Mouse (Mus musculus): ENCODE results near the gene Actc1. TPM values are rescaled to one million over a fixed set of nuclear protein-coding genes. Genes with fewer than 3 reads are reported as not detected.
A peak's percentile ranks its signal among the peaks of the same experiment; 100 is the strongest.

The Actc1 gene
- 36.4 and 80.5 TPM in 2 replicates for polyA plus RNA-seq (2015; fragmentation: Nextera tagmentation; extraction: Ambion mirVana)

GRCm38 (mm10) chr2:114052696-114053598 is at the start of gene Actc1:
Actc1 (minus strand) TSS chr2:114053548.
- Histone ChIP-seq H3K4me3 (ENCODE audit: low read depth, low read length) (no peak within 1 kb of the TSS), H3K9me3 (replicated peaks; ENCODE audit: control insufficient read depth, low read length) (no peaks in the 10 kb centered on the region), H3K9ac (ENCODE audit: low read depth, low read length) (no peak within 1 kb of the TSS), H3K36me3 (ENCODE audit: control insufficient read depth, insufficient read depth) (no peaks in the 10 kb centered on the region), H3K4me2 (ENCODE audit: low read depth, low read length) (no peak within 1 kb of the TSS), H3K4me1 (ENCODE audit: control insufficient read depth, low read depth, low read length) (no peaks in the 10 kb centered on the region), H3K27me3 (ENCODE audit: control insufficient read depth, insufficient read depth, low read depth, low read length) (no peaks in the 10 kb centered on the region), H3K27ac (ENCODE audit: low read length) (no peak within 1 kb of the TSS)
- 21% methylated on average over 14 of the region's 14 CpGs for WGBS (ENCODE audit: insufficient replicate concordance)
- ATAC-seq (ENCODE audit: low read depth): no peak

- H3K36me3 ChIP-seq (ENCODE audit: control insufficient read depth, insufficient read depth): peaks cover 11% of the 10 kb centered on the region
- no peak for ATAC-seq (ENCODE audit: low read depth)
- H3K9ac ChIP-seq (ENCODE audit: low read depth, low read length): no peak overlapping the region
- H3K4me2 ChIP-seq (ENCODE audit: low read depth, low read length): no peak overlapping the region
- 71% methylated on average over 3 of the region's 3 CpGs for WGBS (ENCODE audit: insufficient replicate concordance)
- H3K9me3 ChIP-seq (replicated peaks; ENCODE audit: control insufficient read depth, low read length): no peaks in the 10 kb centered on the region
- no peak overlapping the region for H3K4me3 ChIP-seq (ENCODE audit: low read depth, low read length)
- H3K27ac ChIP-seq (ENCODE audit: low read length): no peak overlapping the region
- H3K4me1 ChIP-seq (ENCODE audit: control insufficient read depth, low read depth, low read length): peaks cover 2% of the 10 kb centered on the region
- H3K27me3 ChIP-seq (ENCODE audit: control insufficient read depth, insufficient read depth, low read depth, low read length): no peaks in the 10 kb centered on the region
Measured at GRCm38 (mm10) chr2:114102471-114102870, 49.1 kb upstream of the Actc1 start.

- Histone ChIP-seq H3K4me1 (ENCODE audit: control insufficient read depth, low read depth, low read length) (peaks cover 2% of the 10 kb centered on the region), H3K4me2 (ENCODE audit: low read depth, low read length) (no peak overlapping the region), H3K9me3 (replicated peaks; ENCODE audit: control insufficient read depth, low read length) (no peaks in the 10 kb centered on the region), H3K9ac (ENCODE audit: low read depth, low read length) (no peak overlapping the region), H3K36me3 (ENCODE audit: control insufficient read depth, insufficient read depth) (peaks cover 11% of the 10 kb centered on the region), H3K27me3 (ENCODE audit: control insufficient read depth, insufficient read depth, low read depth, low read length) (no peaks in the 10 kb centered on the region), H3K27ac (ENCODE audit: low read length) (no peak overlapping the region), H3K4me3 (ENCODE audit: low read depth, low read length) (no peak overlapping the region)
- 77% methylated on average over 9 of the region's 9 CpGs for WGBS (ENCODE audit: insufficient replicate concordance)
- ATAC-seq (ENCODE audit: low read depth): no peak
Measured at GRCm38 (mm10) chr2:114100834-114101233, 47.5 kb upstream of the Actc1 start.

- H3K36me3 ChIP-seq (ENCODE audit: control insufficient read depth, insufficient read depth): peaks cover 6% of the 10 kb centered on the region
- H3K27me3 ChIP-seq (ENCODE audit: control insufficient read depth, insufficient read depth, low read depth, low read length): no peaks in the 10 kb centered on the region
- H3K27ac ChIP-seq (ENCODE audit: low read length): no peak overlapping the region
- no peak for ATAC-seq (ENCODE audit: low read depth)
- no peaks in the 10 kb centered on the region for H3K9me3 ChIP-seq (replicated peaks; ENCODE audit: control insufficient read depth, low read length)
- H3K4me1 ChIP-seq (ENCODE audit: control insufficient read depth, low read depth, low read length): peaks cover 2% of the 10 kb centered on the region
- H3K4me2 ChIP-seq (ENCODE audit: low read depth, low read length): no peak overlapping the region
- WGBS (ENCODE audit: insufficient replicate concordance): 60% methylated on average over 3 of the region's 3 CpGs
- no peak overlapping the region for H3K4me3 ChIP-seq (ENCODE audit: low read depth, low read length)
- H3K9ac ChIP-seq (ENCODE audit: low read depth, low read length): no peak overlapping the region
Measured at GRCm38 (mm10) chr2:114099816-114100215, 46.5 kb upstream of the Actc1 start.

- H3K9ac ChIP-seq (ENCODE audit: low read depth, low read length): no peak overlapping the region
- H3K9me3 ChIP-seq (replicated peaks; ENCODE audit: control insufficient read depth, low read length): no peaks in the 10 kb centered on the region
- ATAC-seq (ENCODE audit: low read depth): peak; percentile 30; the same call in 1 of the 2 replicates
- H3K36me3 ChIP-seq (ENCODE audit: control insufficient read depth, insufficient read depth): peaks cover 6% of the 10 kb centered on the region
- H3K4me2 ChIP-seq (ENCODE audit: low read depth, low read length): no peak overlapping the region
- no peak overlapping the region for H3K27ac ChIP-seq (ENCODE audit: low read length)
- peaks cover 2% of the 10 kb centered on the region for H3K4me1 ChIP-seq (ENCODE audit: control insufficient read depth, low read depth, low read length)
- no peak overlapping the region for H3K4me3 ChIP-seq (ENCODE audit: low read depth, low read length)
- no peaks in the 10 kb centered on the region for H3K27me3 ChIP-seq (ENCODE audit: control insufficient read depth, insufficient read depth, low read depth, low read length)
- 78% methylated on average over 5 of the region's 5 CpGs for WGBS (ENCODE audit: insufficient replicate concordance)
Measured at GRCm38 (mm10) chr2:114099109-114099508, 45.8 kb upstream of the Actc1 start.

GRCm38 (mm10) chr2:114097627-114098026 is 44.3 kb upstream of the Actc1 start:
- Histone ChIP-seq H3K27ac (ENCODE audit: low read length) (no peak overlapping the region), H3K9me3 (replicated peaks; ENCODE audit: control insufficient read depth, low read length) (no peaks in the 10 kb centered on the region), H3K27me3 (ENCODE audit: control insufficient read depth, insufficient read depth, low read depth, low read length) (no peaks in the 10 kb centered on the region), H3K36me3 (ENCODE audit: control insufficient read depth, insufficient read depth) (peaks cover 3% of the 10 kb centered on the region), H3K4me3 (ENCODE audit: low read depth, low read length) (no peak overlapping the region), H3K4me1 (ENCODE audit: control insufficient read depth, low read depth, low read length) (peaks cover 2% of the 10 kb centered on the region), H3K9ac (ENCODE audit: low read depth, low read length) (no peak overlapping the region), H3K4me2 (ENCODE audit: low read depth, low read length) (no peak overlapping the region)
- 26% methylated on average over 4 of the region's 4 CpGs for WGBS (ENCODE audit: insufficient replicate concordance)
- ATAC-seq (ENCODE audit: low read depth): peak; percentile 65

GRCm38 (mm10) chr2:114096570-114096969 is 43.2 kb upstream of the Actc1 start:
- Histone ChIP-seq H3K4me3 (ENCODE audit: low read depth, low read length) (no peak overlapping the region), H3K4me1 (ENCODE audit: control insufficient read depth, low read depth, low read length) (peaks cover 2% of the 10 kb centered on the region), H3K36me3 (ENCODE audit: control insufficient read depth, insufficient read depth) (peaks cover under 1% of the 10 kb centered on the region), H3K9ac (ENCODE audit: low read depth, low read length) (no peak overlapping the region), H3K27me3 (ENCODE audit: control insufficient read depth, insufficient read depth, low read depth, low read length) (no peaks in the 10 kb centered on the region), H3K4me2 (ENCODE audit: low read depth, low read length) (no peak overlapping the region), H3K9me3 (replicated peaks; ENCODE audit: control insufficient read depth, low read length) (no peaks in the 10 kb centered on the region), H3K27ac (ENCODE audit: low read length) (no peak overlapping the region)
- ATAC-seq (ENCODE audit: low read depth): no peak
- WGBS (ENCODE audit: insufficient replicate concordance): 18% methylated on average over 1 of the region's 1 CpGs

GRCm38 (mm10) chr2:114095348-114095747 is 42.0 kb upstream of the Actc1 start:
- Histone ChIP-seq H3K4me1 (ENCODE audit: control insufficient read depth, low read depth, low read length) (peaks cover 2% of the 10 kb centered on the region), H3K4me3 (ENCODE audit: low read depth, low read length) (no peak overlapping the region), H3K27ac (ENCODE audit: low read length) (no peak overlapping the region), H3K27me3 (ENCODE audit: control insufficient read depth, insufficient read depth, low read depth, low read length) (no peaks in the 10 kb centered on the region), H3K9ac (ENCODE audit: low read depth, low read length) (no peak overlapping the region), H3K36me3 (ENCODE audit: control insufficient read depth, insufficient read depth) (no peaks in the 10 kb centered on the region), H3K4me2 (ENCODE audit: low read depth, low read length) (no peak overlapping the region), H3K9me3 (replicated peaks; ENCODE audit: control insufficient read depth, low read length) (no peaks in the 10 kb centered on the region)
- 42% methylated on average over 5 of the region's 5 CpGs for WGBS (ENCODE audit: insufficient replicate concordance)
- ATAC-seq (ENCODE audit: low read depth): no peak

- Histone ChIP-seq H3K4me1 (ENCODE audit: control insufficient read depth, low read depth, low read length) (peaks cover 2% of the 10 kb centered on the region), H3K9me3 (replicated peaks; ENCODE audit: control insufficient read depth, low read length) (no peaks in the 10 kb centered on the region), H3K27me3 (ENCODE audit: control insufficient read depth, insufficient read depth, low read depth, low read length) (no peaks in the 10 kb centered on the region), H3K4me2 (ENCODE audit: low read depth, low read length) (no peak overlapping the region), H3K9ac (ENCODE audit: low read depth, low read length) (no peak overlapping the region), H3K4me3 (ENCODE audit: low read depth, low read length) (no peak overlapping the region), H3K27ac (ENCODE audit: low read length) (no peak overlapping the region), H3K36me3 (ENCODE audit: control insufficient read depth, insufficient read depth) (no peaks in the 10 kb centered on the region)
- no peak for ATAC-seq (ENCODE audit: low read depth)
- 94% methylated on average over 1 of the region's 1 CpGs for WGBS (ENCODE audit: insufficient replicate concordance)
Measured at GRCm38 (mm10) chr2:114094696-114095095, 41.3 kb upstream of the Actc1 start.
